Mouse (Mus musculus) liver, embryonic 14.5 days (tissue): ENCODE measurements around the gene Sde2. TPM values are rescaled to one million over a fixed set of nuclear protein-coding genes. Genes with fewer than 3 reads are reported as not detected.

Source experiments
- ATAC-seq: fragments of 200-750 bp; cut with Nextera tagmentation; 2 replicates; pipeline ENCODE4 v1.8.0; 2017; ENCODE audit warnings: moderate number of reproducible peaks, mild to moderate bottlenecking, moderate library complexity; ENCODE audit not compliant: insufficient read depth
- DNase-seq, 3 experiments: peaks; one replicate each; pipeline ENCODE4 v3.0.0-alpha.2; 2012 to 2013; ENCODE audit warnings: low read depth in 3 of 3, low spot score in 3 of 3
- H3K27ac ChIP-seq: fragments of 300-500 bp; sonication (generic); 2 replicates; pipeline ENCODE4 v1.5.1; 2014; ENCODE audit warnings: moderate library complexity, mild to moderate bottlenecking, control low read depth, inconsistent platforms
- H3K27me3 ChIP-seq: fragments of 300-500 bp; sonication (generic); 2 replicates; pipeline ENCODE4 v1.6.1; 2014; ENCODE audit warnings: mild to moderate bottlenecking, low read length, moderate library complexity; ENCODE audit not compliant: control insufficient read depth, insufficient read depth
- H3K36me3 ChIP-seq: fragments of 300-500 bp; sonication (generic); replicated peaks from 2 replicates; pipeline ENCODE4 v1.6.1; 2014; ENCODE audit warnings: low read depth; ENCODE audit not compliant: control insufficient read depth, insufficient read depth
- H3K4me1 ChIP-seq, 2 experiments: fragments of 200-500 bp in 1 of 2; fragments of 300-500 bp in 1 of 2; sonication (generic) in 1 of 2; replicated peaks; 2 replicates each; pipeline ENCODE4 v1.6.1; 2012 to 2014; ENCODE audit warnings: antibody characterized with exemption in 1 of 2, inconsistent platforms in 1 of 2, low read length in 1 of 2; ENCODE audit not compliant: control insufficient read depth in 2 of 2, insufficient read depth in 2 of 2
- H3K4me2 ChIP-seq: fragments of 300-500 bp; sonication (generic); 2 replicates; pipeline ENCODE4 v1.6.1; 2014; ENCODE audit warnings: low read depth, mild to moderate bottlenecking, control low read depth, moderate library complexity
- H3K4me3 ChIP-seq, 2 experiments: fragments of 200-500 bp in 1 of 2; fragments of 300-500 bp in 1 of 2; sonication (generic) in 1 of 2; 2 replicates each; pipeline ENCODE4 v1.5.1; 2012 to 2014; ENCODE audit warnings: low read depth in 2 of 2, low read length in 2 of 2, mild to moderate bottlenecking in 2 of 2, control low read depth in 1 of 2, inconsistent platforms in 1 of 2, moderate library complexity in 1 of 2; ENCODE audit not compliant: insufficient read depth in 1 of 2
- H3K9ac ChIP-seq: fragments of 300-500 bp; sonication (generic); replicated peaks from 2 replicates; pipeline ENCODE4 v1.6.1; 2014; ENCODE audit warnings: mild to moderate bottlenecking, control low read depth, moderate library complexity
- H3K9me3 ChIP-seq: fragments of 300-500 bp; sonication (generic); 2 replicates; pipeline ENCODE4 v1.6.1; 2016; ENCODE audit warnings: low read length, mixed read lengths; ENCODE audit not compliant: control insufficient read depth
- CTCF ChIP-seq: IDR thresholded peaks from 2 replicates; pipeline ENCODE4 v1.5.1; 2016; ENCODE audit warnings: antibody characterized with exemption, low read depth, control low read depth
- EP300 ChIP-seq: IDR thresholded peaks from 2 replicates; pipeline ENCODE4 v1.6.1; 2016; ENCODE audit warnings: antibody characterized with exemption, low read depth
- WGBS: fragments of 180-500 bp; shearing (Covaris S2); extraction: QIAGEN DNeasy Blood & Tissue Kit; methylation state at CpG from one replicate; pipeline ENCODE4 v1.1.7; 2014; ENCODE audit not compliant: insufficient replicate concordance; 5-methylcytosine and 5-hydroxymethylcytosine counted together
- polyA plus RNA-seq, 2 experiments: library from polyadenylated mRNA; depleted of rRNA in 1 of 2; stranded (reverse) in 1 of 2; unstranded in 1 of 2; fragments of >200 nt; fragmentation: Nextera tagmentation in 1 of 2; extraction: Ambion mirVana in 1 of 2; gene quantifications; 2 replicates each; pipeline versions ENCODE4 v1.2.1 to v1.2.3; 2012 to 2014

Gene Sde2
- polyA plus RNA-seq, 2 experiments, result 15.5 to 15.8 TPM

GRCm38 (mm10) chr1:180912792-180913191, 61.9 kb downstream of the Sde2 start:
- no peak for DNase-seq
- Histone ChIP-seq H3K27ac (no peak overlapping the region), H3K27me3 (no peaks in the 10 kb centered on the region), H3K4me3 (no peak overlapping the region), H3K4me2 (no peak overlapping the region), H3K4me1 (peaks cover 9 to 22% of the 10 kb centered on the region in 2 experiments), H3K9me3 (no peaks in the 10 kb centered on the region), H3K9ac (no peak overlapping the region), H3K36me3 (peaks cover 14% of the 10 kb centered on the region)
- TF ChIP-seq CTCF (no peak), EP300 (no peak)
- no peak for ATAC-seq
- 69% methylated on average over 5 of the region's 5 CpGs for whole genome bisulfite sequencing

GRCm38 (mm10) chr1:180913797-180914196, 62.9 kb downstream of the Sde2 start:
- no peak for DNase-seq
- Histone ChIP-seq H3K9ac (no peak overlapping the region), H3K4me3 (no peak overlapping the region), H3K36me3 (peaks cover 4% of the 10 kb centered on the region), H3K4me1 (peaks cover 9 to 22% of the 10 kb centered on the region in 2 experiments), H3K9me3 (no peaks in the 10 kb centered on the region), H3K27ac (no peak overlapping the region), H3K27me3 (no peaks in the 10 kb centered on the region), H3K4me2 (no peak overlapping the region)
- WGBS, result 84% methylated on average over 4 of the region's 4 CpGs
- no peak for TF ChIP-seq EP300
- no peak for TF ChIP-seq CTCF
- no peak for ATAC-seq

GRCm38 (mm10) chr1:180916425-180916824, 65.5 kb downstream of the Sde2 start:
- H3K9ac ChIP-seq, result no peak overlapping the region
- WGBS, result 55% methylated on average over 11 of the region's 11 CpGs
- no peak for TF ChIP-seq EP300
- TF ChIP-seq CTCF, result no peak
- peaks cover 6 to 18% of the 10 kb centered on the region in 2 experiments for H3K4me1 ChIP-seq
- no peak for DNase-seq
- ATAC-seq, result no peak
- H3K27ac ChIP-seq, result no peak overlapping the region
- no peak overlapping the region for H3K4me2 ChIP-seq
- no peak overlapping the region for H3K4me3 ChIP-seq
- no peaks in the 10 kb centered on the region for H3K36me3 ChIP-seq
- H3K9me3 ChIP-seq, result no peaks in the 10 kb centered on the region
- no peaks in the 10 kb centered on the region for H3K27me3 ChIP-seq

- Histone ChIP-seq H3K4me1 (peaks cover 1 to 12% of the 10 kb centered on the region in 2 experiments; a peak in 2 of 4 replicates), H3K9me3 (no peaks in the 10 kb centered on the region), H3K4me2 (no peak overlapping the region), H3K4me3 (no peak overlapping the region), H3K36me3 (no peaks in the 10 kb centered on the region), H3K27me3 (no peaks in the 10 kb centered on the region), H3K9ac (no peak overlapping the region), H3K27ac (no peak overlapping the region)
- DNase-seq (no peak), ATAC-seq (no peak)
- TF ChIP-seq EP300, result no peak
- no peak for TF ChIP-seq CTCF
- 13% methylated on average over 1 of the region's 1 CpGs for WGBS
These were observed 66.1 kb downstream of the Sde2 start for GRCm38 (mm10) chr1:180917053-180917452.

Other genes with a start within 250 kb of the Sde2 start
- gene Lin9, start 210.0 kb upstream of the Sde2 start, polyA plus RNA-seq (2012; rRNA removed), result 5.4 and 5.8 TPM in 2 replicates
- gene Lin9, start 210.0 kb upstream of the Sde2 start, polyA plus RNA-seq (2014; fragmentation: Nextera tagmentation; extraction: Ambion mirVana), result 11.2 and 11.4 TPM in 2 replicates
- gene Mixl1, start 154.1 kb upstream of the Sde2 start, polyA plus RNA-seq (2012; rRNA removed), result 0.15 and 0.18 TPM in 2 replicates
- gene Mixl1, start 154.1 kb upstream of the Sde2 start, polyA plus RNA-seq (2014; fragmentation: Nextera tagmentation; extraction: Ambion mirVana), result 0.18 and 0.30 TPM in 2 replicates
- 6.4 and 9.8 TPM in 2 replicates for gene Acbd3, start 125.1 kb upstream of the Sde2 start, polyA plus RNA-seq (2012; rRNA removed)
- gene Acbd3, start 125.1 kb upstream of the Sde2 start, polyA plus RNA-seq (2014; fragmentation: Nextera tagmentation; extraction: Ambion mirVana), result 7.2 and 8.2 TPM in 2 replicates
- gene H3f3a, start 37.2 kb upstream of the Sde2 start, polyA plus RNA-seq (2012; rRNA removed), result 529 and 1,021 TPM in 2 replicates
- gene H3f3a, start 37.2 kb upstream of the Sde2 start, polyA plus RNA-seq (2014; fragmentation: Nextera tagmentation; extraction: Ambion mirVana), result 2,262 and 2,378 TPM in 2 replicates
- gene Lefty2, start 42.0 kb downstream of the Sde2 start, polyA plus RNA-seq (2012; rRNA removed), result not detected in 2 replicates
- not detected in 2 replicates for gene Lefty2, start 42.0 kb downstream of the Sde2 start, polyA plus RNA-seq (2014; fragmentation: Nextera tagmentation; extraction: Ambion mirVana)
- gene Pycr2, start 53.2 kb downstream of the Sde2 start, polyA plus RNA-seq (2012; rRNA removed), result 47.9 and 52.0 TPM in 2 replicates
- gene Pycr2, start 53.2 kb downstream of the Sde2 start, polyA plus RNA-seq (2014; fragmentation: Nextera tagmentation; extraction: Ambion mirVana), result 84.6 and 94.7 TPM in 2 replicates
- 9.2 and 9.5 TPM in 2 replicates for gene Lefty1, start 83.9 kb downstream of the Sde2 start, polyA plus RNA-seq (2012; rRNA removed)
- gene Lefty1, start 83.9 kb downstream of the Sde2 start, polyA plus RNA-seq (2014; fragmentation: Nextera tagmentation; extraction: Ambion mirVana), result 4.9 and 5.6 TPM in 2 replicates
- 6.8 and 7.2 TPM in 2 replicates for gene Tmem63a, start 91.2 kb downstream of the Sde2 start, polyA plus RNA-seq (2012; rRNA removed)
- 4.3 and 4.6 TPM in 2 replicates for gene Tmem63a, start 91.2 kb downstream of the Sde2 start, polyA plus RNA-seq (2014; fragmentation: Nextera tagmentation; extraction: Ambion mirVana)
- 2.8 and 2.9 TPM in 2 replicates for gene Ephx1, start 169.8 kb downstream of the Sde2 start, polyA plus RNA-seq (2012; rRNA removed)
- 4.2 and 4.8 TPM in 2 replicates for gene Ephx1, start 169.8 kb downstream of the Sde2 start, polyA plus RNA-seq (2014; fragmentation: Nextera tagmentation; extraction: Ambion mirVana)
- 0.03 and 0.05 TPM in 2 replicates for gene 9130409I23Rik, start 200.1 kb downstream of the Sde2 start, polyA plus RNA-seq (2012; rRNA removed)
- not detected in 2 replicates for gene 9130409I23Rik, start 200.1 kb downstream of the Sde2 start, polyA plus RNA-seq (2014; fragmentation: Nextera tagmentation; extraction: Ambion mirVana)